Mouse (Mus musculus) myocyte (in vitro differentiated cells): ENCODE data around the gene Clca2.

Source experiments
- CEBPB ChIP-seq: IDR thresholded peaks from 2 replicates; pipeline ENCODE4 v1.6.1; 2011; ENCODE audit warnings: mild to moderate bottlenecking, moderate library complexity; ENCODE audit not compliant: poor library complexity, insufficient read depth, severe bottlenecking
- MYOG ChIP-seq, 3 experiments: IDR thresholded peaks; one replicate each; pipeline ENCODE4 v1.6.1; 2011; ENCODE audit warnings: control low read depth in 2 of 3, low read depth in 2 of 3, mild to moderate bottlenecking in 2 of 3; ENCODE audit not compliant: insufficient read length in 2 of 3, control insufficient read depth in 1 of 3, insufficient read depth in 1 of 3
- POLR2A ChIP-seq: IDR thresholded peaks from one replicate; pipeline ENCODE4 v1.6.1; 2011; ENCODE audit warnings: low read depth, mild to moderate bottlenecking, control low read depth, moderate library complexity; ENCODE audit not compliant: insufficient read length
- POLR2AphosphoS2 ChIP-seq: IDR thresholded peaks from one replicate; pipeline ENCODE4 v1.6.1; 2011; ENCODE audit warnings: low read depth, control low read depth; ENCODE audit not compliant: insufficient read length
- SRF ChIP-seq: IDR thresholded peaks from one replicate; pipeline ENCODE4 v1.6.1; 2011; ENCODE audit warnings: low read depth; ENCODE audit not compliant: control insufficient read depth, insufficient read length
- USF1 ChIP-seq: IDR thresholded peaks from one replicate; pipeline ENCODE4 v1.6.1; 2011; ENCODE audit warnings: low read depth, mild to moderate bottlenecking, control low read depth, moderate library complexity

DNA sequence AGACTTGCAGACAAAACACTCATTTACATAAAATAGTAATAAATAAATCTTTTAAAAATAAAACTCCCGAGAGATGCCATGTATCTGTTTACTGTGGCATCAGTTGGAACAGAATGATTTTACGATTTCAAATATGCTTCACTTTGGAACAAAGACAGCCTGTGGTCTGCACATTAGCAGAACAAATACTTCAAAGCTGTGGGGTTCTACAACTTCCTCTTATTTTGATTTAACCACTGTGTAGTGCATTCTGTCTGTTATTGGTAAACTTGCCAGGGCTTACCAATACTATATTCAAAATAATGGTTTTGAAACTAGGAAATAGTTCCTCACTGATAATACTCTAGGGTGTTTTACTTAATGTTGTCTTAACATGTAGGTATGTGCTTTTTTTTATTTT, 27.4 kb upstream of the Clca2 start:
- no peak for TF ChIP-seq POLR2A
- TF ChIP-seq MYOG (IDR thresholded peaks at IDR 0.05; ENCODE audit: control insufficient read depth in 1 of 3, insufficient read depth in 1 of 3, insufficient read length in 2 of 3, low read depth in 2 of 3), result no peak
- no peak for TF ChIP-seq POLR2AphosphoS2
- no peak for TF ChIP-seq CEBPB
- TF ChIP-seq USF1, result no peak
- no peak for TF ChIP-seq SRF
